Mouse (Mus musculus) liver, postnatal 0 days (tissue): ENCODE data around the gene Krt28. TPM values are rescaled to one million over a fixed set of nuclear protein-coding genes. Genes with fewer than 3 reads are reported as not detected.

ENCODE experiments used
- ATAC-seq: fragments of 200-750 bp; cut with Nextera tagmentation; 2 replicates; pipeline ENCODE4 v1.8.0; 2017; ENCODE audit warnings: mild to moderate bottlenecking, moderate library complexity
- DNase-seq: peaks from one replicate; pipeline ENCODE4 v3.0.0-alpha.2; 2016
- H3K27ac ChIP-seq: fragments of 300-500 bp; sonication (generic); 2 replicates; pipeline ENCODE4 v1.5.1; 2014; ENCODE audit warnings: antibody characterized with exemption, moderate library complexity, mild to moderate bottlenecking, low read depth
- H3K27me3 ChIP-seq: fragments of 300-500 bp; sonication (generic); 2 replicates; pipeline ENCODE4 v1.6.1; 2014; ENCODE audit warnings: low read length, control low read depth, mixed read lengths; ENCODE audit not compliant: insufficient read depth
- H3K36me3 ChIP-seq: fragments of 300-500 bp; sonication (generic); replicated peaks from 2 replicates; pipeline ENCODE4 v1.6.1; 2014; ENCODE audit warnings: mild to moderate bottlenecking, control low read depth, low read length, moderate library complexity, mixed read lengths; ENCODE audit not compliant: insufficient read depth
- H3K4me1 ChIP-seq: fragments of 300-500 bp; sonication (generic); 2 replicates; pipeline ENCODE4 v1.6.1; 2014; ENCODE audit warnings: antibody characterized with exemption, mild to moderate bottlenecking, control low read depth; ENCODE audit not compliant: insufficient read depth
- H3K4me2 ChIP-seq: fragments of 300-500 bp; sonication (generic); 2 replicates; pipeline ENCODE4 v1.6.1; 2014; ENCODE audit warnings: low read depth, mild to moderate bottlenecking, low read length, moderate library complexity, mixed read lengths
- H3K4me3 ChIP-seq: fragments of 300-500 bp; sonication (generic); 2 replicates; pipeline ENCODE4 v1.5.1; 2014; ENCODE audit warnings: low read depth, low read length
- H3K9ac ChIP-seq: fragments of 300-500 bp; sonication (generic); replicated peaks from 2 replicates; pipeline ENCODE4 v1.6.1; 2014; ENCODE audit warnings: mild to moderate bottlenecking, moderate library complexity
- H3K9me3 ChIP-seq: fragments of 300-500 bp; sonication (generic); 2 replicates; pipeline ENCODE4 v1.6.1; 2016; ENCODE audit warnings: mild to moderate bottlenecking, control low read depth, low read length, mixed read lengths
- CTCF ChIP-seq: sonication (generic); IDR thresholded peaks from 2 replicates; pipeline ENCODE4 v1.5.1; 2016; ENCODE audit warnings: antibody characterized with exemption, low read depth
- EP300 ChIP-seq: IDR thresholded peaks from 2 replicates; pipeline ENCODE4 v1.6.1; 2016; ENCODE audit warnings: antibody characterized with exemption, low read depth, mild to moderate bottlenecking
- WGBS: fragments of 180-500 bp; shearing (Covaris S2); extraction: QIAGEN DNeasy Blood & Tissue Kit; methylation state at CpG from one replicate; pipeline ENCODE4 v1.1.7; 2014; ENCODE audit not compliant: insufficient replicate concordance; 5-methylcytosine and 5-hydroxymethylcytosine counted together
- polyA plus RNA-seq: library from polyadenylated mRNA; unstranded; fragments of >200 nt; fragmentation: Nextera tagmentation; extraction: Ambion mirVana; gene quantifications from 2 replicates; pipeline ENCODE4 v1.2.1, GENCODE M21; 2015

Krt28 gene
- polyA plus RNA-seq, 1 experiment from 2014 or later = not detected

DNA sequence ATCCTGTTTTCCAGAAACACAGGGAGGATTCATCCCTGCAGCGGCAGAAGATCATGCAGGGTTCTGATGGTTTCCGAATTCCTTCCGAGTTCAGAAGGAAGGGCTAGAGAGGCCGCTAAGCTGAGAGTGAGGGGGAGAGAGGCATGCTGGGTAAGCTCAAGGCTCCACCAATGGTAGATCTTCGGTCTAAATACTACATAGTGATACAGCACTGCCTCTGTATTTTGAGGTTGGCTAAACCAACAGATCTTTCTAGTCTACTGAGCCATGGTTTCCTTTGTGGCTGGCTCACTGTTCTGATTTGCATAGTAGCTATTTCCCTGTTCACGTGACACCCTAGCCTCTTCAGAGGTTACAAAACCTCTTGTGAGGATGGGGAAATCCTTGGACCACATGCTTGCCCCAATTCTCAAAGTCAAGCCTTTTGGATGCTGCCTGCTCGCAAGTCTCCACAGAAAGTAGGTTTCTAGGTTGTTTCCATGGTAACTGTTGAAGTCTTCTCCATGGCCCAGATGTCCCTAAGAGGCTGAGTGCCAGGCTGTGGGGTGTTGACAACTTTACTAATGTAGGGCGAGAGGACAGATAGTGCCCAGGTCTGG lies 4.8 kb downstream of the Krt28 start:
- no peak overlapping the region for H3K4me3 ChIP-seq
- H3K4me1 ChIP-seq = no peaks in the 10 kb centered on the region
- TF ChIP-seq EP300 = no peak
- TF ChIP-seq CTCF = no peak
- DNase-seq (no peak), ATAC-seq (0 out of 2 replicates have a peak, but pooled peaks have one; percentile 13)
- no peaks in the 10 kb centered on the region for H3K9me3 ChIP-seq
- H3K27ac ChIP-seq = no peak overlapping the region
- no peaks in the 10 kb centered on the region for H3K36me3 ChIP-seq
- 68% methylated on average over 8 of the region's 8 CpGs for whole genome bisulfite sequencing
- no peak overlapping the region for H3K4me2 ChIP-seq
- H3K27me3 ChIP-seq = 0 out of 2 replicates have a peak, but pooled peaks cover under 1% of the 10 kb centered on the region
- H3K9ac ChIP-seq = no peak overlapping the region

DNA sequence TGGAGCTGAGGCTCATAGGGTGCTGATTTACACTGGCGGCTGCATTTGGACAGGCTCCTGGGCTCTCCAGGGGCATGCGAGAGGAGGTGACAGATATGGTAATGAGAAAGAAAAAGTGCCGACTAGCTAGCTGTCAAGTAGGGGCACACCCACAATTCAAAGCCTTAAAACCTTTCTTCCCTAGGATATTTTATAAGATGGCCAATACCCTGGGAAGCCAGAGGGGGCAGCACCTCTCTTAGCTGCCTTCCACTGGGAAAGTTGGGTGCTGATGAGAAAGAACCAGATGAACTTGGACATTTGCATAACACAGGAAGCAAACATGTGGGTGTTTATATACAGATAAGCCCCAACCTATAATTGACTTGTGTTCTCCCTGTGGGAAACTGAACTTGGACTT lies 5.5 kb downstream of the Krt28 start:
- no peak overlapping the region for H3K27ac ChIP-seq
- ATAC-seq = no peak
- H3K9ac ChIP-seq = no peak overlapping the region
- peak; percentile 24 for DNase-seq
- 0 out of 2 replicates have a peak, but pooled peaks cover 2% of the 10 kb centered on the region for H3K27me3 ChIP-seq
- 16% methylated on average over 3 of the region's 3 CpGs for WGBS
- H3K4me1 ChIP-seq = no peaks in the 10 kb centered on the region
- H3K36me3 ChIP-seq = no peaks in the 10 kb centered on the region
- TF ChIP-seq CTCF (peak; percentile 53), EP300 (no peak)
- H3K4me2 ChIP-seq = no peak overlapping the region
- H3K4me3 ChIP-seq = no peak overlapping the region
- no peaks in the 10 kb centered on the region for H3K9me3 ChIP-seq

DNA sequence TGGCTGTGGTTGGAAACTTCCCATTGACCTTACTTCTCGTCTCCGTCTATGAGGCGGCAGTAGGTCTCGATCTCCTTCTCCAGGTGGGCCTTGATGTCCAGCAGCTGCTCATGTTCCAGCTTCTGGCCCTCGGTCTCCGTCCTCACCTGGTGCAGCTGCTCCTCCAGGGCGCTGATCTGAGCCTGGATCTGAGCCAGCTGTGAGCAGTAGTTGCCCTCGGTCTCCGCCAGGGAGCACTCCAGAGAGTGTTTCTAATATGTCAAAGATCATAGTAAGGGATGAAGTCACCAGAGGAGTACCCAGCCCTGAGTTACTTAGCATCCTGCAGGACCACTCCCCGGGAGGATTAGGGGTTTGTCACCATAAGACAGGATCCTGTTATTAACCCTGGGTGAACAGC lies 7.9 kb downstream of the Krt28 start:
- H3K36me3 ChIP-seq = no peaks in the 10 kb centered on the region
- H3K4me3 ChIP-seq = no peak overlapping the region
- H3K27me3 ChIP-seq = 0 out of 2 replicates have a peak, but pooled peaks cover 2% of the 10 kb centered on the region
- ATAC-seq (no peak), DNase-seq (peak; percentile 26)
- TF ChIP-seq CTCF = peak; percentile 22; the same call in 1 of the 2 replicates
- TF ChIP-seq EP300 = no peak
- WGBS = 45% methylated on average over 10 of the region's 10 CpGs
- H3K4me1 ChIP-seq = no peaks in the 10 kb centered on the region
- H3K27ac ChIP-seq = no peak overlapping the region
- H3K9ac ChIP-seq = no peak overlapping the region
- H3K4me2 ChIP-seq = no peak overlapping the region
- no peaks in the 10 kb centered on the region for H3K9me3 ChIP-seq

DNA sequence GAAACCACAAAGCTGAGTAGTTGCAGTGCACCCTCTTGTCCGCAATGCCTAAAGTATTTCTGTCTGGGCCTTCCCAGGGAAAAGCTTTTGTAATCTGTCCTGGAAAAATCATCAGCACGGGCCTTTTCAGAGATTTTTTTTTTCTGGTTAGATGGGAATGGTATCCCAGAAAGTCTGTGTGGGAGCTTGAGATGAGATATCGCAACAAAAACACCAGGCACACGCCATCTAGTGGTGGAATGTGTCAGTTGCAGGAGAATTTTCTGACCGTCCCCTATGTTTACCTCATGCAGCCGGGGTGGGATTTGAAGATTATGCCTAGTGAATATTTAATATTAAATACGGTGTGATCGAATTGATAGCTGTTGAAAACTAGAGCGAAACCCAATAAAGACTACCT lies 10.3 kb downstream of the Krt28 start:
- Histone ChIP-seq H3K4me3 (no peak overlapping the region), H3K27me3 (0 out of 2 replicates have a peak, but pooled peaks cover 2% of the 10 kb centered on the region), H3K9me3 (no peaks in the 10 kb centered on the region), H3K4me1 (no peaks in the 10 kb centered on the region), H3K4me2 (no peak overlapping the region), H3K36me3 (no peaks in the 10 kb centered on the region), H3K27ac (no peak overlapping the region), H3K9ac (no peak overlapping the region)
- no peak for ATAC-seq
- peak; percentile 31 for DNase-seq
- TF ChIP-seq CTCF (peak; percentile 75), EP300 (no peak)
- 19% methylated on average over 9 of the region's 9 CpGs for WGBS

DNA sequence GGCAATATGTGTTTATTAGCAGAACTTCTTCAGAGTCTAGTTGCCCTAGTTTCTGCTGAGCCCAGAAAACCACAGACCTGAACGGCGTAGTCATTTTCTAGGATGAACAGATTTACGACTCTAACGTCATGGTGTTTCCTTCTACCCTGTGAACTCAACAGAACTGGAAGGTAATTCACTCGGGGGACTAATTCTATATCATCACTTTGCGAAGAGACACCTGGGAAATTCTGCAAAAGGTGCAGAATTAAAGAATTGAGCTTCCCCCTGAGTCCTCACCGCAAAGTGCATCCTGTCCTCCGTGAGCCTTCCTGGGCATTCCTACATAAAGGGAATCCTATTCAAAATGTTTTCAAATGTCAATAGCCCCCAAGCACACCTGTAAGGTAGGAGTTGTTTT lies 13.3 kb downstream of the Krt28 start:
- H3K4me3 ChIP-seq = no peak overlapping the region
- no peak for ATAC-seq
- 59% methylated on average over 8 of the region's 8 CpGs for WGBS

DNA sequence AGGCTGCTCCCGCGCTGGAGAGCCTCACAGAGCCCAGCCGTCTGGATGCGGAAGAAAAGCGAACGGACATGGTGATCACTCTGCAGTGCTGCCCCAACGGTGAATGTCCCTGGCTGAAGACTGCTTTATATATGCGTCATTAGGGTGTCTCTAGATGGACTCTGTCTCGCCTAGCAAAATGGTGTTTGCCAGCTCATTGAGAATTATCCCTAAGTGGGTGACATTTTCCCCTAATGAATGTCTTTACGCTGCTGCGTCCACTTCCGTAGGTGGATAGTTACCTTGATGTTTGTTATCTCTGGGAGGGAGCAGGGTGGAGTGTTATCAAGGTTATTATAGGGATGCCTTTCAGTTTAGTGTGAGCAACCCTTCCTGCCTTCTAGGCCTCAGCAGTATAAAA lies 23.7 kb downstream of the Krt28 start, which contains the start of gene Krt27:
TSS of gene Krt27 (minus strand) at position 101 of the 400 bp plus-strand sequence.
- DNase-seq = no peak
- Histone ChIP-seq H3K4me3 (no peak within 1 kb of the TSS), H3K9ac (no peak within 1 kb of the TSS), H3K27me3 (no peaks in the 10 kb centered on the region), H3K9me3 (no peaks in the 10 kb centered on the region), H3K4me1 (no peaks in the 10 kb centered on the region), H3K27ac (no peak within 1 kb of the TSS), H3K4me2 (no peak within 1 kb of the TSS), H3K36me3 (no peaks in the 10 kb centered on the region)
- 78% methylated on average over 12 of the region's 12 CpGs for whole genome bisulfite sequencing
- TF ChIP-seq EP300 (no peak), CTCF (no peak)
- ATAC-seq = no peak

More for the DNA sequence above, 13.3 kb downstream of the Krt28 start:
- TF ChIP-seq EP300 = no peak
- TF ChIP-seq CTCF = no peak
- Histone ChIP-seq H3K36me3 (no peaks in the 10 kb centered on the region), H3K9ac (no peak overlapping the region), H3K27me3 (0 out of 2 replicates have a peak, but pooled peaks cover 2% of the 10 kb centered on the region), H3K27ac (no peak overlapping the region), H3K4me2 (no peak overlapping the region), H3K4me1 (no peaks in the 10 kb centered on the region), H3K9me3 (no peaks in the 10 kb centered on the region)
- no peak for DNase-seq
